Mouse (Mus musculus): ENCODE measurements around the gene Fbxw8. TPM values are rescaled to one million over a fixed set of nuclear protein-coding genes. Genes with fewer than 3 reads are reported as not detected.

Gene Fbxw8
- polyA plus RNA-seq, 1 experiment: 55.1 TPM

DNA sequence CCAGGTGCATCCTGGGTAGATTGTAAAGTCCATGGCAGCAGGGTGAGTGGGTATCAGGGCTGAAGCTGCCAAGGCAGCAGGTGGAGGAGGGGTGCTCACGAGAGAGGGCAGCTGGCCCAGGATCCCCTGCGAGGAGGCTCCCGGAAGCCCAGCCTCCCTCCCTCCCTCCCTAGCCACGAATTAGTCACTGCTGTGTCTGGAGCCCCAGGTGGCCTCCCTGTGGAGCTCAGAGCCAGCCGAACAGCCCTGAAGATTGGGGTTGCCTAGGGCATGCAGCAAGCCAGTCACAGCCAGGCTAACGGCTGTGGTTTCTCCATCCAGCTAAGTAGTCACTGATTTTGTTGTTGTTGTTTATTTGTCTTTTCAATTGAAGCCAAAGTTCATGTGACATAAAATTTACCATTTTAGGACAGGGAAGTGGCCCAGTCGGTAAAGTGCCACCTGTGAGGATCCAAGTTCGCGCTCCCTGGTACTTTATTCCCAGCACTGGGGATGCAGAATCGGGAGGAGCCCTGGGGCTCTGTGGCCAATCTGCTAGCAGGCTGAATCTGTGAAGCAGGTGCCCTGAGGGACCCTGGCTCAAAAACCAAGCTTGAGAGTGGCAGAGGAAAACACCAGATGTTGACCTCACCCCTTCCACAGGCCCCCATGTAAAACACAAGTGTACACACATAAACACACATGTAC is 117.3 kb downstream of the Fbxw8 start:
- DNase-seq (ENCODE audit: low read depth): peak; percentile 92
- no peak for TF ChIP-seq POLR2A (IDR thresholded peaks at IDR 0.05; ENCODE audit: borderline replicate concordance, extremely low read depth, insufficient read depth, insufficient read length, poor library complexity, severe bottlenecking)
- no peak for TF ChIP-seq CTCF (IDR thresholded peaks at IDR 0.05; ENCODE audit: borderline replicate concordance, extremely low read depth, insufficient read depth, insufficient read length)

- TF ChIP-seq POLR2A (IDR thresholded peaks at IDR 0.05; ENCODE audit: borderline replicate concordance, extremely low read depth, insufficient read depth, insufficient read length, poor library complexity, severe bottlenecking) (no peak), CTCF (IDR thresholded peaks at IDR 0.05; ENCODE audit: borderline replicate concordance, extremely low read depth, insufficient read depth, insufficient read length) (no peak)
- DNase-seq (ENCODE audit: low read depth): peak; percentile 66
Observed at GRCm38 (mm10) chr5:118036888-118037797, 118.1 kb downstream of the Fbxw8 start.

DNA sequence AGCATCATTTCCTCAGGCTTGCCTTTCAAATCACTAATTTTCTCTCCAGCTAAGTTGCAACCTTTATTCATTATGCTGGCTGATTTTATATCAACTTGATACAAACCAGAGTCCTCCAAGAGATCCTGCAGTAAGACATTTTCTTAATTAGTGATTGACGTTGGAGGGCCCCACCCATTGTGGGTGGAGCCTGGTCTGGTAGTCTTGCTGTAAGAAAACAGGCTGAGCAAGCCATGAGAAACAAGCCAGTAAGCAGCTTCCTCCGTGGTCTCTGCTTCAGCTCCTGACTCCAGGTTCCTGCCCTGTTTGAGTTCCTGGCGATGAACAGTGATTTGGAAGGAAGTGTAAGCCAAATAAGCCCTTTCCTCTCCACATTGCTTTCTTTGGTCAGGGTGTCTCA is 119.5 kb downstream of the Fbxw8 start:
- TF ChIP-seq POLR2A (IDR thresholded peaks at IDR 0.05; ENCODE audit: borderline replicate concordance, extremely low read depth, insufficient read depth, insufficient read length, poor library complexity, severe bottlenecking) (no peak), CTCF (IDR thresholded peaks at IDR 0.05; ENCODE audit: borderline replicate concordance, extremely low read depth, insufficient read depth, insufficient read length) (no peak)
- DNase-seq (ENCODE audit: low read depth): no peak

- TF ChIP-seq POLR2A (IDR thresholded peaks at IDR 0.05; ENCODE audit: borderline replicate concordance, extremely low read depth, insufficient read depth, insufficient read length, poor library complexity, severe bottlenecking): no peak
- no peak for TF ChIP-seq CTCF (IDR thresholded peaks at IDR 0.05; ENCODE audit: borderline replicate concordance, extremely low read depth, insufficient read depth, insufficient read length)
- DNase-seq (ENCODE audit: low read depth): no peak
Observed at GRCm38 (mm10) chr5:118034632-118035031, 120.6 kb downstream of the Fbxw8 start.

DNA sequence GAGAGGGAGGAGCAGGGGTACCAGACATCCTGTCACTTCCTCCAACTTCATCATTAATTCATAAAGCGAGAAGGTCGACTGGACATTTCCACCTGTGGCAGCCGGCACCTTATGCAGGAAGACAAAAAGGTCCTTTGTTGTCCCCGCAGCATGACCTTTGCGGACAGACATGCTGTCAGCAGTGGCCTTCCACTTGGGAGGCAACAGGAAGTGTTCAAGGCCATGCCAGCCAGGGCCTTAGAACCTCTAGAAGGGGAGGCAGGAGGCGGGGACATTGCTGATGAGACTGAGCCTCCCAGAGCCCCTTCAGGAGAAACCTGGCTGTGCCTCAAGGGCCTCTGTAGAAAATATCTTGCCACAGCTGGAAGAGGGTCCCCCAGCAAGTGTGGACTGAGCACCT is 121.5 kb downstream of the Fbxw8 start:
- TF ChIP-seq CTCF (IDR thresholded peaks at IDR 0.05; ENCODE audit: borderline replicate concordance, extremely low read depth, insufficient read depth, insufficient read length) (no peak), POLR2A (IDR thresholded peaks at IDR 0.05; ENCODE audit: borderline replicate concordance, extremely low read depth, insufficient read depth, insufficient read length, poor library complexity, severe bottlenecking) (no peak)
- DNase-seq (ENCODE audit: low read depth): no peak

GRCm38 (mm10) chr5:118033328-118033727 is 121.9 kb downstream of the Fbxw8 start:
- DNase-seq (ENCODE audit: low read depth): no peak
- no peak for TF ChIP-seq POLR2A (IDR thresholded peaks at IDR 0.05; ENCODE audit: borderline replicate concordance, extremely low read depth, insufficient read depth, insufficient read length, poor library complexity, severe bottlenecking)
- no peak for TF ChIP-seq CTCF (IDR thresholded peaks at IDR 0.05; ENCODE audit: borderline replicate concordance, extremely low read depth, insufficient read depth, insufficient read length)

DNA sequence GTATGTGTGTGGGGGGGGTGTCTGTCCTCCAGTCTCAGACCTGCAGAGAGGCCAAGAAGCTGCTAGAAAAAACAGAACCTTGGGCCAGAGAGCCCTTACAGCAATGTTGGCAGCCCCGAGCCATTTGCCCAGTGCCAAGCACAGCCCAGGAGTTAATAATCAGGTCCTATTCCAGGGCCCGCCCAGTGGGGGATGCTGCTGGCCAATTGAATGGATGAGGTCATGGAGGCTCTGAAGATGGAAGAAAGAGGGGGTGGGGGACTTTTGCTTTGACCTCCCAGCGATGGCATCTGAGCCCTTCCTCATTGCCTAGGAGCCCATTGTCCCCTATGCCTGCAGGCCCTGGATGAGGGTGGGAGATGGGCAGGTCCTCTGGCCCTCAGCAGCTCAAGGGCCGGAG is 123.8 kb downstream of the Fbxw8 start:
- no peak for TF ChIP-seq POLR2A (IDR thresholded peaks at IDR 0.05; ENCODE audit: borderline replicate concordance, extremely low read depth, insufficient read depth, insufficient read length, poor library complexity, severe bottlenecking)
- peak; percentile 61 for DNase-seq (ENCODE audit: low read depth)

DNA sequence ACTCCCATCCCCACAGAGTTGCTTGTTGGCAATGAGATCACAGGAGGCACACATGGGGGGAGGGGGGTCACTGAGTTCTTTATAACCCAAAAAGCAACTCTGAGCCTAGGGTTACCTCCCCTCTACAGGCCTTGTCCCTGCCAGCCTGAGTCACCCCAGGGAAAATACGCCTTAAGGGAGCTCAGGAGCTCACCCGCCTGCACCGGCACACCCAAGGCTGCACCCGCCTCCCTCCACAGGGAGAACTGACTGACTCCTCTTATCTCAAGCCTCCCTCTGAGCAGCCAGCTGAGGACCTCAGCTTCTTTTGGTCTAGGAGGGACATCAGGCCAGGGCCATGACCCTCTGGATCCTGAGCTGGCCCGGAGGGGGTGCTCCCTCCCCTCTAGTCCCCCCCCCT is 124.2 kb downstream of the Fbxw8 start:
- no peak for DNase-seq (ENCODE audit: low read depth)
- TF ChIP-seq POLR2A (IDR thresholded peaks at IDR 0.05; ENCODE audit: borderline replicate concordance, extremely low read depth, insufficient read depth, insufficient read length, poor library complexity, severe bottlenecking) (no peak), CTCF (IDR thresholded peaks at IDR 0.05; ENCODE audit: borderline replicate concordance, extremely low read depth, insufficient read depth, insufficient read length) (no peak)

DNA sequence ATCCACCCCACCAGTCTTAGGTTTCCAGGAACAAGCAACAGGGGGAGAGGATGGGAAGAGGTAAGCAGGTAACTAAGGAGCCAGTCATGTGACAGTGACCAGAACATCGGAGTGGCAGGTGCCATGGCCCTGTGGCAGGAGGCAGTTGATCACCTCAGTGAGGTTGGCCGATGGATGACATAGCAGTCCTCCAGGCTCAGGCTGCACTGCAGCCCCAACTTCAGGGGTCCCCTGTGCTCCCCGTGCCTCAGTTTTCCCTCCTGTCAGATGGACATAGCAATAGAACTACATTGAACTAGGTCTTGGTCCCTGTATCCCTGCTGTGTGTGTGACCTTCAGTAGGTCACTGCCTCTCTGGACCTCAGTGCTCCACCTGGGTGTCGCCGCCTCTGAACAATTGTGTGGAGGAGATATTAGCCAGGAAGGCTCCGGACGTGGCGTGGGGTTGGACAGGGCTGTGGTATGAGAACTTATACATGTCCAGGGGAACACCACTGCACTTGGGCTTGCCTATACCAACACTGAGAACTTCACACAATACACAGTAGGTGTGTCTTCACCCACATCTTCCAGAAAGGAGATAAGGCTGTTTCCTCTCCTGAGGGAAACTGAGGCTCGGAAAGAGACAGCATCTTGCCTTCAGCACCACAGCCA is 125.1 kb downstream of the Fbxw8 start:
- TF ChIP-seq POLR2A (IDR thresholded peaks at IDR 0.05; ENCODE audit: borderline replicate concordance, extremely low read depth, insufficient read depth, insufficient read length, poor library complexity, severe bottlenecking): no peak
- TF ChIP-seq CTCF (IDR thresholded peaks at IDR 0.05; ENCODE audit: borderline replicate concordance, extremely low read depth, insufficient read depth, insufficient read length): no peak

DNA sequence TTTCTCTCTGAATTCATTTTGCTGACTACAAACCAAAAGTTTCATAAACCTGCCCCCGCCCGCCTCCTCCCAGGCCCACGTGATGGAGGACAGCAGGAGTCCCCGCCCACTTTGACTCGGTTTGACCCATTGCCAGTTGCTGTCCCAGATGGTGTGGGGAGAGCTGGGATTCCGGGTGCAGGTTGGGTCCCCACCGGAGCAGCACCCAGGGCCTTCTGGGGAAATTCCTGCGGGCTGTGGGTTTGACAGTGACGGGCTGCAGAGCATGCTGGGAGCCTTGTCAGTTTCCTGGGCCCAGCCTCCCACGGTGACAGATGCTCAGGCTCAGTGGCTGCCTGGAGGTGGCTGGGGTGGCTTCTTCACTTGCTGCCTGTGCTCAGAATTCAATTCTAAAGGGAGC is 125.8 kb downstream of the Fbxw8 start:
- DNase-seq (ENCODE audit: low read depth): peak; percentile 65
- no peak for TF ChIP-seq POLR2A (IDR thresholded peaks at IDR 0.05; ENCODE audit: borderline replicate concordance, extremely low read depth, insufficient read depth, insufficient read length, poor library complexity, severe bottlenecking)
- TF ChIP-seq CTCF (IDR thresholded peaks at IDR 0.05; ENCODE audit: borderline replicate concordance, extremely low read depth, insufficient read depth, insufficient read length): no peak

More for the DNA sequence above, 125.1 kb downstream of the Fbxw8 start:
- DNase-seq (ENCODE audit: low read depth): no peak

GRCm38 (mm10) chr5:118029035-118029408 is 126.2 kb downstream of the Fbxw8 start:
- no peak for DNase-seq (ENCODE audit: low read depth)
- TF ChIP-seq CTCF (IDR thresholded peaks at IDR 0.05; ENCODE audit: borderline replicate concordance, extremely low read depth, insufficient read depth, insufficient read length): no peak
- TF ChIP-seq POLR2A (IDR thresholded peaks at IDR 0.05; ENCODE audit: borderline replicate concordance, extremely low read depth, insufficient read depth, insufficient read length, poor library complexity, severe bottlenecking): no peak
